ENCODE assay signal across 7 mouse cellular contexts in the genomic region with DNA sequence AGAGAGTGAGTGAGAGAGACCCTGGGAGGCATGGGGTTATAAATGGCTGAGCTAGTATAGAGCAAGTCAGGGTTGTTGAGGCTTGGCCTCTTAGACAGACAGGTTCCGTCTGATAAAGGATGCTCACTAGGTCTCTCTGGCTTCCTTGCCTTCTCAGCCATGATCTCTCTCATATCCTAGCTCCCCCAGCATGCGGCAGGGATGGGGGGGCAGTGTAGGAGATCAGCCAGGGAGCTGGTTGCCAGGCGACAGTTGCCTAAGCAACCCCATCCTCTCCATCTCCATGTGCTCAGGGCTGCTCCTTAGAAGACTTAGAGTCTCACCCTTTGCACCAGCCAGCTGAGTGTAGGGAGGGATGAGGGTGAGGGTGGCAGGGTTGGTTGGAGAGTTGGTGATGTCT. TPM values are rescaled to one million over a fixed set of nuclear protein-coding genes. Genes with fewer than 3 reads are reported as not detected.
A peak's percentile ranks its signal among the peaks of the same experiment; 100 is the strongest.
DNase-seq lines count a peak whose midpoint lies in the region; ATAC-seq lines count a peak whose summit lies in the region.

No protein-coding gene starts in this region.

- H3K9me3 ChIP-seq in hindbrain, embryonic 12.5 days (replicated peaks), result no peaks in the 10 kb centered on the region
- H3K9me3 ChIP-seq in limb, embryonic 13.5 days, result no peaks in the 10 kb centered on the region
- H3K9me3 ChIP-seq in liver, embryonic 12.5 days (replicated peaks), result no peaks in the 10 kb centered on the region

- WGBS in hindbrain, embryonic 12.5 days, result 29% methylated on average over 3 of the region's 3 CpGs
- 76% methylated on average over 3 of the region's 3 CpGs for WGBS in limb, embryonic 13.5 days
- 65% methylated on average over 3 of the region's 3 CpGs for WGBS in liver, embryonic 12.5 days (ENCODE audit: insufficient replicate concordance)

- ATAC-seq in cerebellum, adult (ENCODE audit: insufficient number of reproducible peaks, low FRiP score, low TSS enrichment), result peak; percentile 57
- ATAC-seq in hindbrain, embryonic 12.5 days (ENCODE audit: low FRiP score), result peak; percentile 85
- no peak for ATAC-seq in limb, embryonic 13.5 days (ENCODE audit: low FRiP score, low read depth)
- ATAC-seq in megakaryocyte-erythroid progenitor cell, adult 5-6 weeks (replicated peaks; ENCODE audit: low FRiP score, low TSS enrichment, poor library complexity, severe bottlenecking), result no peak
- ATAC-seq in liver, embryonic 12.5 days, result no peak

- peak; percentile 87 to 89 for DNase-seq in cerebellum, postnatal 14 days
- DNase-seq in right cerebral cortex, postnatal 25 days, result peak; percentile 83

- H3K9ac ChIP-seq in hindbrain, embryonic 12.5 days, result peak overlapping the region; percentile 6; the same call in 1 of the 2 replicates
- H3K9ac ChIP-seq in limb, embryonic 13.5 days, result peak overlapping the region; percentile 19; the same call in 1 of the 2 replicates
- H3K9ac ChIP-seq in liver, embryonic 12.5 days, result no peak overlapping the region

- no peaks in the 10 kb centered on the region for H3K27me3 ChIP-seq in hindbrain, embryonic 12.5 days
- no peaks in the 10 kb centered on the region for H3K27me3 ChIP-seq in limb, embryonic 13.5 days
- no peaks in the 10 kb centered on the region for H3K27me3 ChIP-seq in liver, embryonic 12.5 days (replicated peaks)

- peak overlapping the region; percentile 11 for H3K4me2 ChIP-seq in hindbrain, embryonic 12.5 days (replicated peaks)
- H3K4me2 ChIP-seq in limb, embryonic 13.5 days (replicated peaks), result no peak overlapping the region
- no peak overlapping the region for H3K4me2 ChIP-seq in liver, embryonic 12.5 days

- peak overlapping the region; percentile 87 for H3K27ac ChIP-seq in hindbrain, embryonic 12.5 days
- no peak overlapping the region; the same call in 1 of the 2 replicates for H3K27ac ChIP-seq in limb, embryonic 13.5 days
- no peak overlapping the region for H3K27ac ChIP-seq in liver, embryonic 12.5 days

- peaks cover 63% of the 10 kb centered on the region for H3K4me1 ChIP-seq in hindbrain, embryonic 12.5 days
- H3K4me1 ChIP-seq in limb, embryonic 13.5 days, result peaks cover 53% of the 10 kb centered on the region
- H3K4me1 ChIP-seq in liver, embryonic 12.5 days, result peaks cover 84% of the 10 kb centered on the region

- H3K4me3 ChIP-seq in hindbrain, embryonic 12.5 days, result no peak overlapping the region
- H3K4me3 ChIP-seq in limb, embryonic 13.5 days, result no peak overlapping the region
- H3K4me3 ChIP-seq in liver, embryonic 12.5 days, result no peak overlapping the region

- peaks cover 16% of the 10 kb centered on the region for H3K36me3 ChIP-seq in hindbrain, embryonic 12.5 days
- H3K36me3 ChIP-seq in limb, embryonic 13.5 days, result peaks cover 22% of the 10 kb centered on the region
- peaks cover 31% of the 10 kb centered on the region for H3K36me3 ChIP-seq in liver, embryonic 12.5 days

RNA-seq across cellular contexts. Expression of gene Mef2d, which starts 9.9 kb away (rescaled TPM):
- 17.7 and 20.7 TPM in 2 replicates for polyA plus RNA-seq in hindbrain, embryonic 12.5 days (2016; fragmentation: Nextera tagmentation; extraction: Ambion mirVana)
- polyA plus RNA-seq in limb, embryonic 13.5 days (2015; fragmentation: Nextera tagmentation; extraction: Ambion mirVana), result 16.4 and 19.7 TPM in 2 replicates
- total RNA-seq in megakaryocyte-erythroid progenitor cell, adult 5-6 weeks (2014; fragmentation: Nextera tagmentation), result 91.9 and 97.4 TPM in 2 replicates
- total RNA-seq in megakaryocyte-erythroid progenitor cell, adult 5-6 weeks (2017), result 19.7 and 50.5 TPM in 2 replicates
- polyA plus RNA-seq in liver, embryonic 12.5 days (2016; fragmentation: Nextera tagmentation; extraction: Ambion mirVana), result 12.1 and 13.6 TPM in 2 replicates

Comparison
In these comparisons a context has a peak if more than half of its experiments do, and no peak if none do; other contexts are left out.
1. ATAC-seq: peak in cerebellum, adult (single experiment) and hindbrain, embryonic 12.5 days (single experiment); none in limb, embryonic 13.5 days (single experiment), megakaryocyte-erythroid progenitor cell, adult 5-6 weeks (single experiment) and liver, embryonic 12.5 days (single experiment).